Mouse (Mus musculus) kidney, postnatal 25 days (tissue): ENCODE results near the gene Kcnd3.
A peak's percentile ranks its signal among the peaks of the same experiment; 100 is the strongest.

ENCODE experiments used
- DNase-seq, 2 experiments: peaks; one replicate each; pipeline ENCODE4 v3.0.0; 2021; ENCODE audit warnings: mixed read lengths in 2 of 2

Gene Kcnd3

GRCm38 (mm10) chr3:105457657-105458056, 5.5 kb downstream of the Kcnd3 start:
- DNase-seq: no peak

GRCm38 (mm10) chr3:105466538-105466937, 14.4 kb downstream of the Kcnd3 start:
- DNase-seq: no peak

DNA sequence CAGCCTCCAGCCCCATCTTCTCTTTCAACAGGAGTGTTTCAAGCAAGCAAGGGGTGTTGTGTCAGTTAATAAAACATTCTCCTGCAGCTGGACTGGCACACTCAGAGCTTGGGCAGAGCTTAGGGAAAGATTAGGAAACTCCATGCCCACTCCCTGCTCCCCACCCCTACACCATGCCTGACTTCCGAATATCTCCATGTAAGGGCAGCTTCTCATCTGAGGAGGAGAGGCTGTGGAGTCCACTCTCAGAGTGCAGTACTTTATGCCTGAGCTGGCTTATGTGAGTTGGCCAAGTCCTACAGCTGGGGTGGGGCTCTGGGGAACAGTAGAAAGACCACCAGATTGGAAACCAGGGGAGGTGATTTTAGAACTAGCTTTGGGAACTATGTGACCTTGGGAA, 20.4 kb downstream of the Kcnd3 start:
- DNase-seq: no peak

GRCm38 (mm10) chr3:105476408-105476807, 24.3 kb downstream of the Kcnd3 start:
- DNase-seq: no peak

GRCm38 (mm10) chr3:105478876-105479275, 26.7 kb downstream of the Kcnd3 start:
- no peak for DNase-seq

- no peak for DNase-seq
These were observed 29.3 kb downstream of the Kcnd3 start for GRCm38 (mm10) chr3:105481419-105481818.

DNA sequence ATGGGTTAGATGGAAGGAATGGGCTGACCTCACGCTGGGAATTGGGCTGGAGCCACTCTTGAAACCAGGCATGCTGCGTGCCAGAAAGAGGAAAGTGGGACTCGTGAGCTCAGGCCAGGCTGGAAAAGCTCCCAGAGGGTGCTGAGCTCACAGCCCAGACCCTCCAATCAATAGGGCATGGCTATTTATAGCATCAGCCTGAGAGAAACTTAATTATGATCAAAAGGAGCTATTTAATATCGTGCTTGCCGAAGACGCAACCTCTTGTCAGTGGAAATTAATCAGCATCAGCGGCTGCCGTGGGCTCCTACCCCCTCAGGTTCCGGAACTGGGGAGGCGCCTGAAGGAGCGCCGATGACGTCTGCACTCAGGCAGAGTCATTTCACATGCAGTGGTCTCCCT, 31.5 kb downstream of the Kcnd3 start:
- DNase-seq: no peak

- peak in 1 of 2 experiments; percentile 38 for DNase-seq
These were observed 35.0 kb downstream of the Kcnd3 start for GRCm38 (mm10) chr3:105487171-105487570.

DNA sequence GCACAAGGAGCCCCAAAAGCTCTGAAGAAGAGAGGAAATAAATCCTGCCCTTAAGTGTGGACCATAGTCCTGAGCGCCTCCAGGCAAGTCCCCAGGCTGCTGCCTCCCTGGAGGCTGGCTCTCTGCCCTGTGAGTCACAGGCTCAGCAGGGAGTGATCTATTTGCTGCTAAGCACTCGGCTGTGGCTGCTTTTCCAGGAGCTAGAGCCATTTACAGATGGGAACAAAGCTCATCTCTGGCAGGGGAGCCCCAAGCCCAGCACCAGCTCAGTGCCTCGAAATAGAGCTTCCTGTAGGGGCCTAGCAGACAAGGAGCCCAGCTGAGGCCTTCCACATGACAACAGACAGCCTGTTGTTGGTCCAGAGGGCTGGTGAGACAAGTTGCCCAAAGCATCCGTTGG, 37.5 kb downstream of the Kcnd3 start:
- peak in 1 of 2 experiments; percentile 35 for DNase-seq

GRCm38 (mm10) chr3:105494886-105495285, 42.8 kb downstream of the Kcnd3 start:
- DNase-seq: no peak

DNA sequence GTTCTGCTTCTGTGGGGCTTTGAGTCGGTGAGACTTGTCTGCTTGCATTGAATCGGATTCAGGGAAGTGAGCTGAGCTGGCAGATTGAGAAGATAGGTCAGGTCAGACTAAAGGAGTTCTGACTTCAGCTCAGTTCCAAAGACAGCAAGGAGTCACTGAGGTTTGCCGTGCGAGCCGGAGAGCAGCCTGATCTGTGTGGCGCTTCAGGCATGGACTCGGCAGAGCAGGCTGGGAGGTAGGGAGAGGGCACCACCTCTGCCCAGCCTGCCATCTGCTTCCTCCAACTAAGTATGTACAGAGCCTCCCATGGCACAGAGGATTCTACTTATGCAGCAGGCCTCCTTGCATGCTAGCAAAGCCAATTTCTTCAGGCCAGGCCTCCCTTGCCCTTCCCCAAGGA, 44.1 kb downstream of the Kcnd3 start:
- DNase-seq: no peak

DNA sequence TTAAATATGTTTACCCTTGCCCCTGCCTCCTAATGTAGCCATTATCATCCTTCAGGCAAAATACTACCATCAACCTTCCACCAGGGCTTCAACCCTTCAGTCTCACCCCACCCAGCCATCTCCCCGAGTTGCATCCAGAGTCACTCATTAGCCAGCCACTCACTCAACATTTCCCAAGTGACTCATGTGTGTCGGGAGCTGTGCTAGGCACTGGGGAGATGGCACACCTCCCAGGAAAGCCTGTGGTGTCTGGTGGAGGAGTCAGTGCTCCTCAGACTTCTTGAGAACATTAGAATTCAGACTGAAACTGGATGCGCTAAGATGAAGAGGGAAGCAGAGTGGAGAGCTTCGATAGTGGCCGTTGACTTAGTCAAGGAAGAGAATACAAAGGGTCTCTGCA, 44.8 kb downstream of the Kcnd3 start:
- no peak for DNase-seq

DNA sequence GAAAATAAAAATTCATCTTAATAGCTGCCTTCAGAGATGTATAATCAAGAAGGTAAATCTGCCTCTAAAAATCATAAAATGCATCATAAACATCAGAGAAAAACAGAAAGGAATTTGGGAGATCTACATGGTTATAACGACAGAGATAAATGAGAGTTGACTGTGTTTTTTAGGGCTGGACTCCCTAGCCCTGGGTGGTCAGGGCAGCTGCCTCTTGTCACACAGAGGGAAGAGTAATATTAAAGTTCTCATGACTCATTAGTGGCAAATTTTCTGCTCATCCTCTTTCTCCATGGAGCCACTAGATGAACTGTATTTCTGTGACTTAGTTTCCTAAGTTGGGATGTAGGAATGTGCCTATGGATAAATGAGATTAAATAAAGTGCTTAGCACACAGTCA, 48.9 kb downstream of the Kcnd3 start:
- DNase-seq: no peak

- no peak for DNase-seq
These were observed 52.1 kb downstream of the Kcnd3 start for GRCm38 (mm10) chr3:105504272-105504671.

DNA sequence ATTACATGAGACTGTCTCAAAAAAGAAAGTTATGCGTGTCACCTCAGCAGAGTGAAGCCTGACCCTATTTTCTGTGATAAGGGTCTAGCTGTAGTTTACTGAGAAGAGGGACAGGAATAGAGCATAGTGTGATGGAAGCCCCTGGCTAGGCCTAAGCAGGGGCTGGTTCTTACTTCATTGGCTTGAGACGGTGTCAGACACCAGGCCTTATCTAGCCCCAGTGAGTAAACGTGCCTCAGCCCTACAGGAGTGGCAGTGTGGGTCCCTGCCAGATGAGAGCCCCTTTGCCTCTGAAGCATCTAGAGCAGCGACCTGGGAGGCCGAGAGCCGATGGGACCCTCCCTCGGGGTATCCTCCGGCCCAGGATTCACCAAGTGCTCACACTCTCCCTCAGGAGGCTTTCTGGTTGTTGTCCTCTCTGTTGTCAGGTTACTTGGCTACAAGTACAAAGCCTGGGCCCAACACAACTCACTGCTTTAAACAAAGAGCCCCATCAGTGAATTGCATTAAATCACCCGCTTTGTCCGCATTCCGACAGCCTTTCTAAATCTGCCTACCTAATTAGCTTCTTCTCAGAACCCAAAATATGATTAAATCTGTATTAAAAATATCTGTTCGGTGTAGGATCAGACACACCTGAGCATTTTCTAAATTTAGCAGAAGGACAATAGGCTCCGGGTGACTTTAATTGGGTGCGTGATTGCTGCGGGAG, 53.2 kb downstream of the Kcnd3 start:
- DNase-seq: no peak

GRCm38 (mm10) chr3:105505873-105506170, 53.7 kb downstream of the Kcnd3 start:
- DNase-seq: no peak

DNA sequence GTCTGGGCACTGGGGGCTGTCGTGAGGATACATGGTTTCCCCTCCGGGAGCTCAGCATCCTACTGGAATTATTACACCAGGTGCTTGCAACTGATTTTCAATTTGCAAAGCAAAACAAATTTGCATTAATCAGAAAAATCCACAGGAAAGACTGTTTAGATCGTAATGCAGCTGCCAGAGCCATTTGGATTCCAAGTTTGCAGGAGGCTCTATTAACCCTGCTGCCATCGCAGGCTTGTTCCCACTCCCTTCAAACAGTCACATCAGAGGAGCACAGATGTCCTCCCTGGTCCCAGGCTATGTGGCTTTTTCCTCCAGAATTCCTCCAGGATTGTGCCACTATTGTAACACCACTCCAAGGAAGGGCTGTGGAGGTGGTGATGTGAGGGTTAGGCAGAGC, 54.5 kb downstream of the Kcnd3 start:
- no peak for DNase-seq

DNA sequence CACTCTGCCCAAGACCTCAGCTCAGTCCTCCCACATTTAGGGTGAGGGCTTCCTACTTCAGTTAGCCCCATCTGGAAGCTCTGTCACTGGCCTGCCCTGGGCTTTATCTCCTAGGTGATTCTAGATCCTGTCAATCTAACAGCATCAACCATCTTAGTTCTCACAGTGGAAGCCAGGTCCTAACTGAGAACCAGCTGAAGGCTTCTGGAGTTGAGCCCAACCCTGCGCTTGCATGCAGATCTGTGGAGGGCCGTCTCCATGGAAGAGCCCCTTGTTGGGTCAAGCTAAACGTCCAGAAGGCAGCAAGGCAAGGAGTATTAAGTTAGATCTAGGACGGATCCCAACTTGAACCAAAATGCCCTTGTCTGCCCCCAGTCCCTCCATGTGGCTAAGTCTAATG, 57.2 kb downstream of the Kcnd3 start:
- DNase-seq: no peak

GRCm38 (mm10) chr3:105511836-105512235, 59.7 kb downstream of the Kcnd3 start:
- no peak for DNase-seq

- no peak for DNase-seq
These were observed 62.1 kb downstream of the Kcnd3 start for GRCm38 (mm10) chr3:105514215-105514614.

DNA sequence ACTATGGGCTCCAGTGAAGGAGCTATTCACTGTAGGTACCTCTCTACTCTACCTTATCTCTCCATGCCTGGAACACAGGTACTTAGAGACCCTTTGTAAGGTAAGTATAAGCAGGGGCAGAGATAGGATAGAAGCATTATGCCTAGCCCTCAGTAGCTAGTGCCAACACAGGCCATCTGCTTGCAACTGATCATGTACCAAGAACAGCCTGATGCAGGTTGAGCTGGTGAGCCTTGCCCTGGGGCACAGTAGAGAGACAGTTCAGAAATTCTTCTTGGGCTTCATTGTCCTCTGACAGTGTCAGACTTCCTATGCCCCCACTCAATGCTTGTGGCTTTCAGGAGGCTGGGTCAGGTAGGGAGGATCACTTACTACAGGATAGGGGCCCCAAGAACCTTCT, 62.9 kb downstream of the Kcnd3 start:
- DNase-seq: no peak

DNA sequence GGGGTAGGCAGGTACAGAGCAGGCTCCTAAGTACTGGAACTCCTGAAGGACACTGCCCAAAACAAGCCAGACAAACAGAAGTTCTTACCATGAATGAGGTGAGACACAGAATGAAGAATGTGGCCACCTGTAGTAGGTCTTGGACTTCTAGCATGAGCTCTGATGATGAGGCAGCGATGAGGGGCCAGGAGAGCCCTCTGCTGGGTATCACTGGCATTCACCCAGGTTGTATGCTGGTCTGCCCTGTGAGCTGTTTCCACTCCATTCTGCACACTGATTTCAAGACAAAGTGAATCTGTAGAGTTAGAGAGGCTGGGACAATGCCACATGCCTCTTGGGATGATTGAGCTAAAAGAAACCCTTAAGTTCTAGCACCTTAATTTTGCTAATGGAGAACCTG, 63.5 kb downstream of the Kcnd3 start:
- DNase-seq: no peak

DNA sequence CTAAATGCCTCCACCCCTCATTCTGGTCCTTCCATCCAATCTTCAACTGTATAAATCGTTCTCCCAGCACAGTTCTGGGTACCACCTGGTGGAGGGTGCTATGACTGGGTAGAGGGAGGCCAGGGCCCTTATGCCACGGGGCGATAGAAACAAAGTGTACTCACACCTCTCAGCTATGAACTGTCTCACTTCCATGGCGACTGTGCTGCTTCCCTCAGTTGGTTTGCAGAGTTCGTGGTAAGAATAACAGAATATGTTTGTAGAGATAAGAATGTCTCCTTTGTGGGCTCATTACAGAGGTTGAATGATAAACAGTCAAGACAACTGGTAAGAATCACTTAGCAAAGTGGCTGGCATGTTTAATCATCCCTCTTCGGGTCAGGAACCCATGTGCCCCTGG, 68.3 kb downstream of the Kcnd3 start:
- no peak for DNase-seq

- no peak for DNase-seq
These were observed 69.1 kb downstream of the Kcnd3 start for GRCm38 (mm10) chr3:105521178-105521631.

- DNase-seq: no peak
These were observed 69.5 kb downstream of the Kcnd3 start for GRCm38 (mm10) chr3:105521639-105522038.
